Mouse (Mus musculus) olfactory bulb, adult 2 months (tissue): ENCODE measurements around the gene Prf1. TPM values are rescaled to one million over a fixed set of nuclear protein-coding genes. Genes with fewer than 3 reads are reported as not detected.

Experiments used
- H3K27ac ChIP-seq: fragments of 200-500 bp; 2 replicates; pipeline ENCODE4 v1.5.1; 2012; ENCODE audit warnings: low read depth, low read length; ENCODE audit not compliant: insufficient read depth
- H3K4me1 ChIP-seq: fragments of 200-500 bp; 2 replicates; pipeline ENCODE4 v1.6.1; 2012; ENCODE audit warnings: low read length; ENCODE audit not compliant: control insufficient read depth, insufficient read depth
- H3K4me3 ChIP-seq: fragments of 200-500 bp; 2 replicates; pipeline ENCODE4 v1.5.1; 2012; ENCODE audit warnings: mild to moderate bottlenecking, low read depth, low read length, moderate library complexity; ENCODE audit not compliant: insufficient read depth
- CTCF ChIP-seq: fragments of 200-500 bp; IDR thresholded peaks from 2 replicates; pipeline ENCODE4 v1.5.1; 2012; ENCODE audit warnings: low read depth, mild to moderate bottlenecking, low read length, moderate library complexity; ENCODE audit not compliant: insufficient read depth
- POLR2A ChIP-seq: fragments of 200-500 bp; IDR thresholded peaks from 2 replicates; pipeline ENCODE4 v1.6.1; 2012; ENCODE audit warnings: mild to moderate bottlenecking, low read depth, low read length, moderate library complexity; ENCODE audit not compliant: insufficient read depth
- WGBS: fragments of 180-500 bp; shearing (Covaris S2); methylation state at CpG from one replicate; pipeline ENCODE4 v1.1.7; 2018; 5-methylcytosine and 5-hydroxymethylcytosine counted together
- polyA plus RNA-seq: library from polyadenylated mRNA; stranded (reverse); fragments of >200 nt; gene quantifications from 2 replicates; pipeline ENCODE4 v1.2.4, GENCODE M21; 2012; ENCODE audit warnings: low replicate concordance; ENCODE audit not compliant: missing spikeins, insufficient read depth, insufficient read length

Prf1 gene
- polyA plus RNA-seq, 1 experiment: not detected

DNA sequence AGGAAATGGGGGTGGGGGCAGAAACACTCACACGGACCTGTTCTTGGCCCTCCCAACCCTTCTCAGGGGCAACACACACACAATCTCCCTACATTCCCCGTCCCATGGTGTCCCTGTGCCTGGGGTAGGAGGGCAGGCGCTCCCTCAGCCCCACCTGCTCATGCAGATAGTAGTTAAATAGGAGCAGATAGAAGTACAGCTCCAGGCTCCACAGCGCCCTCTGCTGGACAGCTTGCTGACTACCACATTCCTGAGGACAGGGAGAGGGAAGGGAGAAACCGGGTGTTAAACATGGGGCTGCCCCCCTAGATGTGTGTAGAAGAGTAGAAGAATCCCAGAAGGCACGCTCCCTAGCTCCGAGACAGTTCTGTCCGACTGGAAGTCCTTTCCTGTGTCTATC lies 46.3 kb downstream of the Prf1 start:
- Histone ChIP-seq H3K4me3 (no peak overlapping the region), H3K27ac (no peak overlapping the region), H3K4me1 (peaks cover 2% of the 10 kb centered on the region; the same call in 1 of the 2 replicates)
- WGBS: 66% methylated on average over 8 of the region's 8 CpGs
- peak; percentile 43; the same call in 1 of the 2 replicates for TF ChIP-seq CTCF
- TF ChIP-seq POLR2A: no peak

DNA sequence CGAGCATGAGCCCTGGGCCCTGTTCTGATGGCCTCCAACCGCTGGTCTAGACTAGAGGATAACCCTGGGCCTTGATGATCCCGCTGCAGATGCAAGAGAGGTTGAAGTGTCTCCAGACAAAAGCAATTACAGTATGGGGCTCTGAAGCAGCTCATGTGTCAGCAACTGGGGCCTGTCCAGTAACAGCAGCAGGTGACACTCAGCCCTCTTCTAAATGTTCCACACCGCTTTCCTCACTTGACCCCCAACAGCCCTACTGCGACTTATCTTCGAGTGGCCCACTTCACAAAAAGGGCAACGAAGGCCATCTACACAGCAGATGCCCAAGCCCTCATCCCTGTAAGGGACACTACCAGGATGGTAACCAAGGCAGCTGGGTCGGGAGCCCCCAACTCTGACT lies 47.5 kb downstream of the Prf1 start:
- WGBS: 78% methylated on average over 8 of the region's 8 CpGs
- TF ChIP-seq CTCF: no peak
- no peak for TF ChIP-seq POLR2A

DNA sequence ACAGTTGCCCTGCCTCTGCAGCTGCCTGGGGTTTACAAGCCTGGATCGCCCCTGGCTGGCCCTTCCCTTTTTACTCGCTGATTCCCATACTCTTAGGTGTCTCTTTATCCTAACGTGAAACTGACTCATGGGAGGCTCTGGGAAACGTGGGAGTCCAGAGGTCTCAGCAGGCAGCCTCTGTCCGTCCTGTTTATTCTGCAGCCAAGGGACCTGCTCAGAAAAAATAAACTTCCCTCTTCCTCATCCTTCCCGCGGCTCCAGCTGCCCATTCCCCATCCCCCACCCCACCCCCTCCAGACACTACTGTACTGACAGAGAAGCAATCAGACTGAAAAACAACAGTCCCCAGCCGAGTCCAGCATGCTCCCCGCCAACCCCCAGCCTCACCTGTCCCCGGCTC lies 48.7 kb downstream of the Prf1 start:
- 33% methylated on average over 10 of the region's 10 CpGs for WGBS
- TF ChIP-seq CTCF: no peak
- no peak for TF ChIP-seq POLR2A
- Histone ChIP-seq H3K4me3 (no peak overlapping the region), H3K27ac (no peak overlapping the region), H3K4me1 (peaks cover 2% of the 10 kb centered on the region; the same call in 1 of the 2 replicates)

More for the DNA sequence above, 47.5 kb downstream of the Prf1 start:
- peaks cover 2% of the 10 kb centered on the region; the same call in 1 of the 2 replicates for H3K4me1 ChIP-seq
- no peak overlapping the region for H3K4me3 ChIP-seq
- no peak overlapping the region for H3K27ac ChIP-seq

DNA sequence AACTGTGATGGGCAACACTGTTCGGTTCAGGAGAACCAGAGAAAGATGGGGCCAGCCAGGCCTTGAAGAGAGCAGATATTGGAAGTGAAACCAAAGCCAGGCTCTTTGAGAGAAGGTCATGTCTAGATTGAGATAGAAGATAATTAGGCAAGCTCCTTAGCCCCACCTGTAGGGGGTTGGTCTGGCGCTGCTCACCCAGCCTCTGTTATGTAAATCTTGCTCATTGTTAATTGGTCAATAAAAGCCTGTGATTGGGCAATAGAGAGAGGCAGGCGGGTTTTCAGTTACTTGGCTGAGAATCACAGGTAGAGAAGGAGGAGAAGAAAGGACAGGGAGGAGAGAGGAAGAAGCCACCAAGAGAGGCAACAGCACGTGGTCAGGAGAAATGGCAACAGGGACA lies 53.6 kb downstream of the Prf1 start:
- H3K27ac ChIP-seq: no peak overlapping the region
- H3K4me1 ChIP-seq: no peaks in the 10 kb centered on the region
- TF ChIP-seq CTCF: no peak
- no peak for TF ChIP-seq POLR2A
- H3K4me3 ChIP-seq: no peak overlapping the region
- 71% methylated on average over 4 of the region's 4 CpGs for WGBS

Other genes with a start within 250 kb of the Prf1 start
- not detected in 2 replicates for gene Pcbd1, start 208.5 kb upstream of the Prf1 start, polyA plus RNA-seq
- not detected in 2 replicates for gene Sgpl1, start 150.1 kb upstream of the Prf1 start, polyA plus RNA-seq
- not detected in 2 replicates for gene Tbata, start 125.9 kb upstream of the Prf1 start, polyA plus RNA-seq
- gene Adamts14, start 24.4 kb upstream of the Prf1 start, polyA plus RNA-seq: not detected in 2 replicates
- not detected in 2 replicates for gene Pald1, start 85.7 kb downstream of the Prf1 start, polyA plus RNA-seq
- gene Nodal, start 120.1 kb downstream of the Prf1 start, polyA plus RNA-seq: not detected in 2 replicates
- gene Eif4ebp2, start 154.8 kb downstream of the Prf1 start, polyA plus RNA-seq: 105 TPM in 1 of 2 replicates, not detected in the other
- gene Lrrc20, start 178.0 kb downstream of the Prf1 start, polyA plus RNA-seq: not detected in 2 replicates